Mouse (Mus musculus) bone marrow macrophage, adult 2 months (primary cell): ENCODE measurements around the gene Copz2. TPM values are rescaled to one million over a fixed set of nuclear protein-coding genes. Genes with fewer than 3 reads are reported as not detected.

Source experiments
- H3K27ac ChIP-seq: 2 replicates; pipeline ENCODE4 v1.5.1; 2012; ENCODE audit warnings: low read depth, low read length; ENCODE audit not compliant: insufficient read depth
- H3K4me1 ChIP-seq: 2 replicates; pipeline ENCODE4 v1.6.1; 2012; ENCODE audit warnings: low read length; ENCODE audit not compliant: control insufficient read depth, insufficient read depth
- H3K4me3 ChIP-seq: 2 replicates; pipeline ENCODE4 v1.5.1; 2012; ENCODE audit warnings: mild to moderate bottlenecking, low read length, moderate library complexity; ENCODE audit not compliant: insufficient read depth
- CTCF ChIP-seq: IDR thresholded peaks from 2 replicates; pipeline ENCODE4 v1.5.1; 2012; ENCODE audit warnings: low read depth, mild to moderate bottlenecking, low read length, moderate library complexity
- POLR2A ChIP-seq: IDR thresholded peaks from 2 replicates; pipeline ENCODE4 v1.6.1; 2012; ENCODE audit warnings: mild to moderate bottlenecking, low read depth, low read length, borderline replicate concordance
- polyA plus RNA-seq: library from polyadenylated mRNA; stranded (reverse); fragments of >200 nt; gene quantifications from 2 replicates; pipeline ENCODE4 v1.2.4, GENCODE M21; 2012; ENCODE audit not compliant: missing spikeins, insufficient read depth, insufficient read length

Gene Copz2
- polyA plus RNA-seq, 1 experiment, result 24.7 TPM

DNA sequence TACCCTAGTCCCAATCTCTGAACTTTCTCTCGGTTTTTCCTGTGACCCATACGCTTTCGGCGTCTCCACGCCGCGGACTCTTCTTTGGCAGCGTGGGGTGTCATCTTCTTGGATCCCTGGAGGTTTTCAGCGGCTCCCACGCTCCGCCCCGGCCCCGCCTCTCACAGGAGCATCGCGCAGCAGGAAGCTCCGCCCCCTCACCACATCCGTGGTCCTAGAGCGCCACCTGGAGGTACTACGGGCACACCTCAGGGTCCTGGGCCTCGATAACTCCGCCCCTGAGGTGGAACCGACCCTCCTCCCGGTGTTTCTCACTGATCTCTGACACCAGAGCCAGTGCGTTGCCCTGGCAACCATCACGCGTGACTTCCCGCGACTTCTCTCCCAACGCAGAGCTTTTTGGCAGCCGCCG is 12.2 kb downstream of the Copz2 start:
- H3K4me1 ChIP-seq, result peaks cover 4% of the 10 kb centered on the region; the same call in 1 of the 2 replicates
- no peak overlapping the region for H3K27ac ChIP-seq
- TF ChIP-seq CTCF, result peak; percentile 66
- no peak for TF ChIP-seq POLR2A
- H3K4me3 ChIP-seq, result peak overlapping the region; percentile 65

GRCm38 (mm10) chr11:96862534-96862933 is 12.9 kb downstream of the Copz2 start:
- no peak for TF ChIP-seq POLR2A
- no peak for TF ChIP-seq CTCF
- Histone ChIP-seq H3K4me3 (no peak overlapping the region), H3K27ac (no peak overlapping the region)

DNA sequence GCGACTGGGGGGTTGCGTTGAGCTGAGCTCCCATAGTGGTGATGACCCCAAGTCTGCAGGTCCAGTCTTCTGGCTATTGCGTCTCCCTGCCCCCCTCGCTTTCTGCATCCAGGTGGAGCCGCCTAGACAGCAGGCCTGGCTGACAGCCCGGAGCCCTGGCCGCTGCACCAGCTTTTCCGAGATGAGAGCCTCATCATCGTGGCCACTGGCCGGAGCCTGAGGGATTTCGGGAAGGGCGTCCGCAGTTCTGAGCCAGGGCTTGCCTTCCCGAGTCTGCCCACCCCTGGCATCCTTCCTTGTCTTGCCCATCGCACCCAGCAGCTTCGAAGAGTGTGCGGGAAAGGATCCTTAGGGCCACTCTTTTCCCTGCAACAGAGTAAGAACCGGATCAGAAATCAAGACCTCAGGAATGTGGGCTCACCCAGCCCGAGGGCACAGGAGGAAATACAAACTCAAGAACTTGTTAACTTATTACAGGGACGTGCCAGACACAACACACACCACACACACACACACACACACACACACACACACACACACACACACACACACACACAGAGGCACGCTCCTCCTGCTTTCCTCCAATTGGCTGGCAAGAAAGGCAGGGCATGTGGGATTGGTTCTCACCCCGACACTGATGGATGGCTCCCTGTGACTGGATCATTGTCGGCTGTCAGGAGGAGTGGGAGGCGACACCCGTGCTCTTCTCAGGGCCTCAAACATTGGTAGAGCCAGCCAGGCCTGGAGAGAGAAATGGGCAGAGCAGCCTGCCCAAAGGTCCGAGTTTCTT is 13.7 kb downstream of the Copz2 start:
- no peak overlapping the region for H3K4me3 ChIP-seq
- H3K27ac ChIP-seq, result no peak overlapping the region
- peaks cover 4% of the 10 kb centered on the region; the same call in 1 of the 2 replicates for H3K4me1 ChIP-seq
- TF ChIP-seq CTCF (no peak), POLR2A (no peak)

More at GRCm38 (mm10) chr11:96862534-96862933, 12.9 kb downstream of the Copz2 start:
- peaks cover 4% of the 10 kb centered on the region; the same call in 1 of the 2 replicates for H3K4me1 ChIP-seq

DNA sequence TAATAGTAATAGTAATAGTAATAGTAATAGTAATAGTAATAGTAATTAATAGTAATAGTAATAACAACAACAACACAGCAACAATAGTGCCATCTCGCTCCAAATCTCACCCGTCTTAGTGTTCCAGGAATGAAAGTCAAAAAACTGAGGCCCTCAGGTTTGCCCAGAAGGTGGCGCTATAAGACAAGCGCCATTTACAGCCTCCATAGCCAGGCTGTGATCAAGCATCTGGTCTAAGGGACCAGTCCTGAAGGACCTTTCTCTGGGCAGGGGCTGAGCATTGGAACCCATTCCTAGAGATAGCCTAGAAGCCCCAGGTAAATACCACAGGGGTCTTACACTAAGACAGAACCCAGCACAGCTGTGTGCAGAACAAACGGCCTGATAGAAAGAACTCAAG is 17.5 kb downstream of the Copz2 start:
- no peak for TF ChIP-seq POLR2A
- peak; percentile 76 for TF ChIP-seq CTCF
- no peak overlapping the region for H3K27ac ChIP-seq
- H3K4me1 ChIP-seq, result 0 out of 2 replicates have a peak, but pooled peaks cover under 1% of the 10 kb centered on the region
- H3K4me3 ChIP-seq, result no peak overlapping the region

- H3K27ac ChIP-seq, result no peak overlapping the region
- peaks cover 5% of the 10 kb centered on the region; the same call in 1 of the 2 replicates for H3K4me1 ChIP-seq
- TF ChIP-seq POLR2A, result no peak
- no peak for TF ChIP-seq CTCF
- no peak overlapping the region for H3K4me3 ChIP-seq
Observed at GRCm38 (mm10) chr11:96872441-96873379, 23.0 kb downstream of the Copz2 start.

DNA sequence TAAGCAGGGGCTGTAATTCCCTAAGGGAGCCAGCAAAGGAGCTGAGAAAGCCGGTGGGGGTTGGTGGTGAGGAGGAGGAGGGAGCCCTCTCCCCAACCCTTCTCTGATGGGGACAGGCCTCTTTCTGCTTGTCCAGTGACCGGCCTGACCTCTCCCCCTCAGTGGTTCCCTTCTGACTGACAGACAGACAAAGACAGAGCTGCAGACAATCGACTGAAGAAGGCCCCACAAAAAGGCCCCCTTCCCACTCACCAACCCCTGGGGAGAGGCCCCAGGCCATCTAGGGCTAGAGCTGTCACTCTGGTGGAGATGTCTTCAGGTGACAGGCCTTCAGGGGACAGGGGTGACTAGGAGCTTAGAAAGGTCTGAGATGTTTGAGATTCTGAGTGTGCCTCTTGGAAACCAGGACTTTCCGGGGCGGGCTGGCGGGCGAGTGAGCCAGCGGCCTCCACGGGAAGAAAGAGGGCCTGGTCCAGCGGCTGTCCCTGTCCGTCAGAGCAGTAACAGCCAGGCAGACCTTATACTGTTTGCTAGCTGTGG is 24.0 kb downstream of the Copz2 start:
- TF ChIP-seq CTCF (no peak), POLR2A (no peak)
- Histone ChIP-seq H3K4me3 (no peak overlapping the region), H3K4me1 (peaks cover 5% of the 10 kb centered on the region; the same call in 1 of the 2 replicates)

DNA sequence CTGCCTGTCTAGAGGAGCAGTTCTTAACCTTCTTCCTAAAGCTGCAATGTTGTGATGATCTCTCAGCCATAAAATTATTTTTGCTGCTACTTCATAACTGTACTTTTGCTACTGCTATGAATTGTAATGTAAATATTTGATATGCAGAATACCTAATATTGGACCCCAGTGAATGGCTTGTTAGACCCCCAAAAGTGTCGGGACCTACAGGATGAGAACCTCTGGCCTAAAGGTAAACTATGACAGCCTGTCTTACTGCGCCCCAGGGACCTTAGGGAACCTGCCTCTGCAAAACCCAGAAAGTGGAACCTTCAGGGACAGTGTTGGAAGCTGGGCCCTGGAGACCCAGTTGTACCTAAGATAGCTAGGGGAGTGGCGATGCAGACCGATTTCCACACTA is 25.6 kb downstream of the Copz2 start:
- TF ChIP-seq POLR2A (no peak), CTCF (no peak)
- Histone ChIP-seq H3K4me1 (peaks cover 8% of the 10 kb centered on the region), H3K27ac (no peak overlapping the region), H3K4me3 (no peak overlapping the region; the same call in 1 of the 2 replicates)

More for the DNA sequence above, 24.0 kb downstream of the Copz2 start:
- H3K27ac ChIP-seq, result no peak overlapping the region

DNA sequence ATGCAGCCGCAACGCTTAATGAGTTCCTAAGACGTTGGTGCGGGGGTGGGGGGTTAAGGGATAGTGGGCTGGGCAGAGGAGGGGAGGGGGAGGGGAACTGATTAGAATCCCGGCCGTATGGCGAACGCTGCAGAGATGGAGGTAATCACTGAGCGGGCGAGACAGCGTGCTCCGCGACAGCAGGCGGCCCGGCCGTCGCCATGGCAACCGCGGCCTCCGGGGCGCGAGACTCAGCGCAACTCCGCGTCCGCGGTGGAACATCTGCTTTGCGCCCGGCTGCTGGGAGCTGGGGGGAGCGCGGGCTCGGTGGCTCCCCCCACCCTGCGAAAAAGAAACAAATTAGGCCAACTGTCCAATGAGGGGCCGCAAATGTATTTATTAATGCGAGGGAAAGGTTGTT is 26.1 kb downstream of the Copz2 start:
- TF ChIP-seq CTCF (no peak), POLR2A (no peak)
- H3K4me1 ChIP-seq, result peaks cover 13% of the 10 kb centered on the region
- no peak overlapping the region for H3K27ac ChIP-seq
- peak overlapping the region; percentile 48 for H3K4me3 ChIP-seq

- Histone ChIP-seq H3K4me3 (no peak overlapping the region), H3K4me1 (peaks cover 13% of the 10 kb centered on the region), H3K27ac (no peak overlapping the region)
- TF ChIP-seq POLR2A, result no peak
- TF ChIP-seq CTCF, result no peak
Observed at GRCm38 (mm10) chr11:96876300-96877040, 26.8 kb downstream of the Copz2 start.
